Comparison of ENCODE assay signal across 11 mouse cellular contexts in the genomic region with DNA sequence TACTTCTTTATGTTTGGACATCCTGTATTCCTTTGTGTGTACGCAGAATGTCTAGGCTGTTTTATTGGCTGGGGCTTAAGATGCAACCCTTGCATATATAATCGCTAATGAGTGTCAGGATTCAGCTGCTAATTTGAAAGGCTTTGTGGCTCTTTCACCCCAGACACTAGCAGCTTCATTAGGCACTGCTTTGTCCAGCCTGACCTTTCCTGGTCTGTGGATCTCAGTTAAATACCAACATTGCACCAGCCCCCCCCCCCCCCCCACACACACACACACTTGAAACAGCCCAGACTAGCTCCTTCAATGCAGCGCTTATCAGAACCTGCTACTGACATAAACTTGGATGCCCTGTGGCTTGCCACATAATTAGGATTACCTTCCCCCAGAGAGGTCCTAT.
A peak's percentile ranks its signal among the peaks of the same experiment; 100 is the strongest.
DNase-seq lines count a peak whose midpoint lies in the region; ATAC-seq and TF ChIP-seq lines count a peak whose summit lies in the region.
"Had no signal": no experiment of that assay in that cellular context is flagged by ENCODE, and none has a peak within 500 bp of the region (broad histone marks: within the 10 kb centered on the region; RNA-seq: fewer than 3 reads in every experiment).

No protein-coding gene starts in this region.

- H3K27me3 ChIP-seq in forebrain, postnatal 0 days (ENCODE audit: insufficient read depth, low read length), result no peaks in the 10 kb centered on the region
- H3K27me3 ChIP-seq in midbrain, embryonic 12.5 days, result peaks cover 7% of the 10 kb centered on the region

- peak overlapping the region; percentile 18; the same call in 1 of the 2 replicates for H3K4me2 ChIP-seq in forebrain, postnatal 0 days (ENCODE audit: low read depth)
- H3K4me2 ChIP-seq in midbrain, embryonic 12.5 days (replicated peaks), result no peak overlapping the region
- H3K4me2 ChIP-seq: liver, embryonic 11.5 days had no signal

- H3K36me3 ChIP-seq in forebrain, postnatal 0 days (ENCODE audit: insufficient read depth), result no peaks in the 10 kb centered on the region
- H3K36me3 ChIP-seq in midbrain, embryonic 12.5 days, result peaks cover 3% of the 10 kb centered on the region; the same call in 1 of the 2 replicates

- H3K9me3 ChIP-seq in forebrain, postnatal 0 days (ENCODE audit: low read length), result no peaks in the 10 kb centered on the region
- H3K9me3 ChIP-seq in midbrain, embryonic 12.5 days, result no peaks in the 10 kb centered on the region

- no peak overlapping the region for H3K4me3 ChIP-seq in forebrain, postnatal 0 days (ENCODE audit: low read depth, low read length)
- no peak overlapping the region for H3K4me3 ChIP-seq in midbrain, embryonic 12.5 days
- H3K4me3 ChIP-seq: left cerebral cortex, adult 2 months had no signal

- H3K9ac ChIP-seq in forebrain, postnatal 0 days, result no peak overlapping the region
- H3K9ac ChIP-seq in midbrain, embryonic 12.5 days (replicated peaks), result no peak overlapping the region

- 0 out of 2 replicates have a peak, but pooled peaks cover 9% of the 10 kb centered on the region for H3K4me1 ChIP-seq in forebrain, postnatal 0 days (ENCODE audit: insufficient read depth)
- H3K4me1 ChIP-seq in midbrain, embryonic 12.5 days, result peaks cover 39% of the 10 kb centered on the region

- peak; percentile 21; the same call in 1 of the 2 replicates for ATAC-seq in forebrain, postnatal 0 days
- peak; percentile 79 for ATAC-seq in midbrain, embryonic 12.5 days (ENCODE audit: low FRiP score, low read depth)

- H3K27ac ChIP-seq in forebrain, postnatal 0 days (ENCODE audit: low read depth, low read length), result 0 out of 2 replicates have a peak overlapping the region, but pooled peaks have one; percentile 40
- 0 out of 2 replicates have a peak overlapping the region, but pooled peaks have one; percentile 25 for H3K27ac ChIP-seq in midbrain, embryonic 12.5 days (replicated peaks)
- H3K27ac ChIP-seq: left cerebral cortex, adult 2 months had no signal

- DNase-seq in MN1 (ENCODE audit: low spot score) (peak; percentile 16), R1 (ENCODE audit: low read depth, low spot score) (peak; percentile 32)
- DNase-seq in forebrain, postnatal 0 days, result peak; percentile 41
- DNase-seq in adrenal gland, adult 18-20 months (ENCODE audit: low spot score in 2 of 2), result no peak
- no peak for DNase-seq in spleen, adult 18-20 months
- DNase-seq in ovary, postnatal 36 days (ENCODE audit: low spot score), result no peak
- DNase-seq: adrenal gland, adult 2 months; lung, postnatal 4 days had no signal

- WGBS in forebrain, postnatal 0 days, result 13% methylated on average over 3 of the region's 3 CpGs
- WGBS in midbrain, embryonic 12.5 days, result 9% methylated on average over 3 of the region's 3 CpGs

- no peak for TF ChIP-seq CTCF in forebrain, postnatal 0 days (IDR thresholded peaks at IDR 0.05; ENCODE audit: low read depth)

Comparison
In these comparisons a context has a peak if more than half of its experiments do, and no peak if none do; other contexts are left out.
1. DNase-seq: peak in MN1 (single experiment), R1 (single experiment) and forebrain, postnatal 0 days (single experiment); none in adrenal gland, adult 18-20 months (0 of 2), spleen, adult 18-20 months (0 of 2) and ovary, postnatal 36 days (single experiment).